Mouse (Mus musculus) retina, postnatal 7 days (tissue): Measurements from ENCODE around the gene Crtc1.

ENCODE experiments used
- DNase-seq: peaks from one replicate; pipeline ENCODE4 v3.0.0-alpha.2; 2012; ENCODE audit warnings: low read depth, low spot score

Gene Crtc1

DNA sequence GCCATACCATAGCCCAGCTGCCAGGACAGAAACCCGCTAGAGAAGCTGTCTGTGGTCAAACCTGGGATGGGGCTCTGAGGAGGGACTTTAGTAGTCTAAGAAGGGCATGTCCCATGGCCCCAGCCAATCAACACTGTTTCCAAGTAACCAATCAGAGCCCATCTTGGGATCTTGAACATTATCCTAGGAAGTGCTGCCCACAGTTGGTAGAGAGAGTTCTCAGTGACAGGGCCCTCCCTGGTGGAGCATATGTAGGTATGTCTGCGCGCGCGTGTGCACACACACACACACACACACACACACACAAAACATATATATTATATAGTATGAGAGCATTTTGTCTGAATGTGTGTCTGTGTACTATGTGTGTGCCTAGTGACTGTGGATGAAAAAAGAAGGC is 46.3 kb downstream of the Crtc1 start:
- no peak for DNase-seq

- DNase-seq, result no peak
These were observed 49.7 kb downstream of the Crtc1 start for GRCm38 (mm10) chr8:70389678-70390077.

DNA sequence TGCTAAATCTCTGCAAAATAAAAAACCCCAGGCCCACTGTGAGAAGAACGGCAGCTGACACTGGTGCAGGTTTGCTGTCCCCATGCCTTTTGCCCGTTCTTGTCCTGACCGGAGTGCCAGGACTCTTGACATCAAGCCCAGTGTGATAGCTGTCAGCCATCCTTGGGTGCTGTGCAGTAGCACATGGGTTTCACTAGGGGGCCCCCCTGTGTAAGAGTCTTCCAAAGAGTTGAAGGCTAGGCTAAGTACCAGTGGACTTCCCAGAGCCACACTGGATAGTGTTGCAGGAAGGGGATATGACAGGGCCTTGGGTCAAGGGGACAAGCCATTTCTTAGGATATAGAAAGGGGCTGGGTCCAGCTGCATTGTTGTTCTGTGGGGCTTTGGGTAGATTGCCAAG is 56.1 kb downstream of the Crtc1 start:
- peak; percentile 70 for DNase-seq

GRCm38 (mm10) chr8:70380069-70380468 is 59.3 kb downstream of the Crtc1 start:
- no peak for DNase-seq

GRCm38 (mm10) chr8:70377049-70377448 is 62.3 kb downstream of the Crtc1 start:
- DNase-seq, result no peak

GRCm38 (mm10) chr8:70376275-70376741 is 63.1 kb downstream of the Crtc1 start:
- no peak for DNase-seq

- no peak for DNase-seq
These were observed 64.0 kb downstream of the Crtc1 start for GRCm38 (mm10) chr8:70375212-70375859.

GRCm38 (mm10) chr8:70374318-70374927 is 65.0 kb downstream of the Crtc1 start:
- peak; percentile 53 for DNase-seq

GRCm38 (mm10) chr8:70373397-70374317 is 65.7 kb downstream of the Crtc1 start, which contains the start of gene Comp:
TSS of gene Comp (plus strand) at chr8:70373558.
- no peak for DNase-seq

GRCm38 (mm10) chr8:70371951-70372350 is 67.4 kb downstream of the Crtc1 start:
- no peak for DNase-seq

DNA sequence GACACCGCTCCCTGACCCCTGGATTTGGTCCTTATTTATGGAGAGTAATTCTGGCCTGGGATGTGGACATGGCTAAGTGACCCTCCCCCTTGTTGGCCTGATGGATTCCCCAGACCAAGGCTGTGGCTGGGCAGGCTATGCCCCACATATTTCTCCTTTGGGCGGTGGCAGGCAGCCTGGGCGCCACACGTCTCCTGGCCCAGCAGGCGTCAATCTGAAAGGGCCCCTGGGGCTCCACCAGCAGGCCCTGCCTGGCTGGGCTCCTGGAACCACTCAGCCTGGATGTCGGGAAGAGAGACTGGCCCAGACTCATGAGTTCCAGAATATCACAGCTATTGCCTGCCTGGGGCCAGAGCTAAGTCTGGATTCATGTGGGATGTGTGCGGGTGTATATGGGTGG is 68.9 kb downstream of the Crtc1 start:
- DNase-seq, result no peak

- no peak for DNase-seq
These were observed 72.8 kb downstream of the Crtc1 start for GRCm38 (mm10) chr8:70366588-70366987.

GRCm38 (mm10) chr8:70364066-70364465 is 75.3 kb downstream of the Crtc1 start:
- DNase-seq, result no peak

- no peak for DNase-seq
These were observed 77.8 kb downstream of the Crtc1 start for GRCm38 (mm10) chr8:70361484-70362032.

DNA sequence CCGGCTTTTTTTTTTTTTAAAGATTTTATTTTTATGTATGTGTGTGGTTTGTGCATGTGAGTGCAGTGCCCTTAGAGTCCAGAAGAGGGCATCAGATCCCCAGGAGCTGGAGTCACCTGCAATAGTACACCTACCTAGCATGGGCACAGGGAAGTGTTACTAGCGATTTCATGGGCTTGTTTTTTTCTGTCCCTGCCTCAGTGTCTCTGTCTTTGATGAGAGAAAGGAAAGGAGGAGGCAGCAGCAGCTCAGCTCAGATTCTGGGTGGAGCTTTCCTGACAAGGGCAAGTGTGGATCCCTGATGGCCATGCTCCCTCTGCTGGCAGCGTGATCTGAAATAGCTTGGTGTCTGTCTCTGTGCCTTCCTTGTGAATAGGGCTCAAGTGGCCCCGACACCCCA is 78.6 kb downstream of the Crtc1 start:
- no peak for DNase-seq

DNA sequence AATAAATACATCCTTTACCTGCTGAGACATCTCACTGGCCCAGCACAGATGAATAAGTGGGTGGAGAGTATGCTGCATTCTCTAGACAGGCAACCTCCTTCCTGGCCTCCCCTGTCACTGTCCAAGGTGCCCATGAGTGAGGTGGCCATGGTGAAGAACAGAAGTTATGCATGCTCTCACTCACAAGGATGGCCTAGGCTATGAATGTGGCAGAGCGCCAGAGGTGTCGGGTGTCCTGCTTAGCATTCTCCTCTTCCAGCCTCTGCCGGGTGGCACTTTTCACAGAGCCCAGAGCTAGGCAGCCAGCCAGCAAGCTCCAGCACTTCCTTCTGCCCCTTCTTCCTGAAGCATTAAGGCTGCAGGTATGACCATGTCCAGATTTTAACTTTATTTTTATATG is 80.0 kb downstream of the Crtc1 start:
- no peak for DNase-seq

GRCm38 (mm10) chr8:70356111-70356510 is 83.3 kb downstream of the Crtc1 start:
- no peak for DNase-seq

- no peak for DNase-seq
These were observed 85.4 kb downstream of the Crtc1 start for GRCm38 (mm10) chr8:70354004-70354403.

GRCm38 (mm10) chr8:70353194-70353817 is 86.1 kb downstream of the Crtc1 start, which contains the start of gene Upf1:
TSS of gene Upf1 (minus strand) at chr8:70353278.
- peak; percentile 99 for DNase-seq

DNA sequence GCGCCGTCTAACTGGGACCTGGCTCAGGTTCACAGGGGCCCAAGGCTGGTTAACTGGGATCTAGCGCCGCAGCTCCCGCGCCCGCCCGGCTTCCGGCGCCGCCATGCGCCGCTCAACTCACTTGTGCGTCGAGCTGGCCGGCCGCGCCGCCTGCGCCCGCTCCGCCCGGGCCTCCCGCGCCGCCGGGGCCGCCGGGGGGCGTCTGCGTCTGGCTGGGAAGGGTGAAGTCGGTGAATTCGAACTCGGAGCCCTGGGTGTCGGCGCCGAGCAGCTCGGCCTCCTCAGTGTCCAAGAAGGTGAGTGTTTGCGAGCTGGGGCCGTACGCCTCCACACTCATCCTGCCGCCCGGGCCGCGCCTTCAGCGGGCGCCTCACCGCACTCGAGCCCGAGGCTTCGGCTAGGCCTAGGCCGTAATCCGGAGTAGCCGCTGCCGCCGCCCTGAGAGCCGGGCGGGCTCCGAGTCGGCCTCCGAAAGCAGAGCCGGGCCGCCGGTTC is 86.7 kb downstream of the Crtc1 start:
- DNase-seq, result no peak

GRCm38 (mm10) chr8:70352000-70352384 is 87.4 kb downstream of the Crtc1 start:
- no peak for DNase-seq
